Mouse (Mus musculus): ENCODE data around the gene Rtp4.

Rtp4 gene

GRCm38 (mm10) chr16:23516606-23517005 is 3.5 kb upstream of the Rtp4 start:
- DNase-seq: no peak

DNA sequence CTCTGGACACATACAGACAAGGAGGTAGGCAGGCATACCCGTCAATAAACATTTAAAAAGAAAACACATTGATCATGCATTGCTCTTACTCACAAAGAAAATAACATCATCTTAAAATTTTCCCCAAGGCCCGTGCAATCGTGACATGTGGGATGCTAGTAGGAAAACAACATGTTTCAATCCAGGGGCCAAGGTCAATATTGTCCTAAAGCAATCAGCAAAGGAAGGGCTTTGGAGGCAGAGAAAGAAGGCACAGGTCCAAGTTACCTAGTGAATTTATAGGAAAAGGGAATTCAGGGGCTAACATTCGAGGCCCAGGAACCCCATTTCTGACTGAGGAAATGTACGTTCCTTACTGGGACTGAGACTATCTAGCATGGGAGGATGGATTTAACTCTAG is 2.9 kb upstream of the Rtp4 start:
- DNase-seq: no peak

DNA sequence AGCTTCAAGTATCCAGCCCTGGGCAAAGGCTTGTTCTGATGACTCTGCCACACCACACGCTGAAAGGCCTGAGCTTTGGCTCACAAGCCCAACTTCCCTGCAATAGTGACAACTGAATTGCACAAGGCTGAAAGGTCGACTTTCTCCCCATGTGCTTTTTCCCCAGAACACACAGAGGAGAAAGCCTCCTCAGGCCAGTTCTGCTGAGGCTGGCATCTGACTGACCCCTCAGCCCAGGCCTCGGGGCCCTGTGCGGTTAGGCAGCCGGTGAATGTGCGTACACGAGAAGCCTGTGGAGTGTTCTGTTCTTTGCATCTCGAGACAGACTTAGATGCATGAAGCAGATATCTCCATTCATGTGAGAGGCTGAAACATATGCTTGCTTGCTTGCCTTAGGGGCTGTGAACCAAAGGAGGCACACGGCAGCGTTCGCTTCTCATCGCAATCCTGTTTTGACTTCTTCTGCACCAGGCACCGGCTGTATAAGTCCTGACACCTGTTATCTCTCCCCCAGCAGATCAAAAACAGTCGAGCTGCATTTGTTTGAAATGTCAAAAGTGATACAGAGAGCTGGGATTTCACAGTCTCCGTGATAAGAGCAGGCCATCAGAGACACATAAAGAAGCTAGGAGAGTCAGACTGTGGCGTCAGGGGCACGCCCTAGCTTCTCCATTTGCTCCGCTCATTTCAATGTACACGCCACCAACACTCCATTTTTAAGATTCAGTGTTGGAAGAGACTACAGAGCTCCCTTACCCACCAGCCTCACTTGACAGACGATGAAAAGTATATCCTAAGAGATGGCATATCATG is 2.1 kb upstream of the Rtp4 start:
- DNase-seq: no peak

- DNase-seq: no peak
Observed at GRCm38 (mm10) chr16:23518567-23519369, 1.3 kb upstream of the Rtp4 start.

- DNase-seq: no peak
Observed at GRCm38 (mm10) chr16:23519771-23520170, 320 bp upstream of the Rtp4 start.

DNA sequence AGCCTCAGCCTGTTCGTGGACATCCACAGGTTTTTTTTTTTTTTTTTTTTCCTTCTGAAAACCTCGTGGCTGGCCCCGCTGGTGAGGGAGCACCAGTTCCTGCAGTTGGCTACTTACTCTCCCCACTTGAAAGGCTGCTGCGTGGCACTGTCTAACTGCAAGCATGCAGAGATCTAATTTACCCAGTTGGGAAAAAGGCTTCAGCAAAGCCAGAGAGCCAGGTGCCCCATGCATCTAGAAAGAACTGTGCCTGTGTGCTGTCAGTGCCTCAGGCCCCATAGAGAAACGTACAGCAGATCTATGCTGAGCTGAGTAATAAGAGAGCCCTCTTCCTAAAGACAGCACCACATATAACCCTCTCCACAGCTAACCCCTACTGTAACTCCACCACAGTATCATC is 1.0 kb downstream of the Rtp4 start:
- no peak for DNase-seq

DNA sequence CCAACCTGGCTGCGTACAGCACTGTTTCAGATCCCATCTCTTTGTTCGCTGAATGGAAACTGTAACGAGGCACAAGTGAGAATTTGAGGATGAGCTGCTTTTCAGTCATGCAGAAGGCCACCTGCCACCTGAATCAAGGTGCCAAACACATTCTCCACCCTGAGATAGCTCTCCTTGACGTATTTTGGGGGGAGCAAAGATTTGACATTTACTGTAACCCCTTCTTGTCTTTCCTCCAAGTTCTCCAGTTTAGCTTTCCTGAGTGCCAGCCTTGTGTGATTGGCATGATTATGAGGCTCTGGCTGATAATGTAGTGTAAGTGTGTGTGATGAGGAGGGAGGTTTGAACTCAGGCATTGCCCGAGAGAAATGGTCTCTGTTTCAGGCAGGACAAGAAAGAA is 2.0 kb downstream of the Rtp4 start:
- no peak for DNase-seq

DNA sequence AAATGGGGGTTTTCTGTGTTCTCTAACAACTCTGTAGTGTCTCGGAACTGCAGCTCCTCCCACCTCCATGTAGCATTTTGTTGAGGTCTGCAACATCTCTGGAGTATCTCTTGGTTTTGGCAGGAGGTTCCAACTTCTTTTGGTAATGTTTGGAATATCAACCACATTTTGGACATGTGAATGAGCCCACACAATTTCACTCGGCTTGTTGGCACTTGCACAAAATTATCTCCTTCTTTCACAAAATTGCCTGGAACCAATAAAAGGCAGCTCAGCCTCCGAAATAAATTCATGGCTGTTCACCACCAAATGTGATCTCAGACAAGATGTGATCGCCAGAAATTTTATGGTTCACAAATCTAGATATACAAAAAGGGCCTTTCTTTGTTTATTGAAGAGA is 9.1 kb downstream of the Rtp4 start:
- DNase-seq: no peak

- DNase-seq: no peak
Observed at GRCm38 (mm10) chr16:23533707-23534106, 13.6 kb downstream of the Rtp4 start.

DNA sequence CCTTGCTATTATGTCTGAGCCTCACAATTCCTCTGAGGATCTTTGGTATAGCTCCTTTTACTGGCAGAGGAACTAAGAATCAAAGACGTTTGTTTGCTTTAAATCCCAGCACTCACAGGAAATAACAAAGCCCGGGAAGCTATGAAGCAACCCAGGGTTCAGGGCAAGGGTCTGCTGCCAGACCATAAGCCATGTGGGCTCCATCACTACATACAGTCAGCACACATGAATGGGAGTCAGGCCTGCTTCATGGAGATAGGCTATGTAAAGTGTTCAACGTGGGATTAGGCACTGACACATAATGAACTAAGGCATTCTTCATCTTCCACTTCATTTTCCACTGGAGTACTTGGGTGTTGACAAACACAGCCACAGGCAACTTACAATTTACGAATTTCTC is 21.0 kb downstream of the Rtp4 start:
- DNase-seq: no peak

DNA sequence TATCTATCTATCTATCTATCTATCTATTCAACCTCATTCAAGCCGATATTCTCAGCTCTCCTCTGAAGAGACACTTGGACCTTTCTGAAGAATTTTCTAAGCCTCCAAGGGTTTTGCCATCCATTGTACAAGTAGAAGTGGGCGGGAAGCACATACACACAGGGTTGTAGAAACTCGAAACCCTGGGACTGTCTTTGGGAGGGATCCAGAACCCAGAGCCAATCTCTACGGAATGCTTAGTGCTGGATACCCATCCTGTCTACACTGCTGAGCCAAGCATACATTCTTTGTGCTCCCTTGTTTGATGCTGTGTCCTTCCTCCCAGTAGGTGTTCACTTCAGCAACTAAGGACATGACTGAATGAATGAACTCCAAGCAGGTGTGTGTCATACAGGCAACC is 22.8 kb downstream of the Rtp4 start:
- no peak for DNase-seq

- no peak for DNase-seq
Observed at GRCm38 (mm10) chr16:23544361-23544760, 24.3 kb downstream of the Rtp4 start.

GRCm38 (mm10) chr16:23547783-23548182 is 27.7 kb downstream of the Rtp4 start:
- no peak for DNase-seq

DNA sequence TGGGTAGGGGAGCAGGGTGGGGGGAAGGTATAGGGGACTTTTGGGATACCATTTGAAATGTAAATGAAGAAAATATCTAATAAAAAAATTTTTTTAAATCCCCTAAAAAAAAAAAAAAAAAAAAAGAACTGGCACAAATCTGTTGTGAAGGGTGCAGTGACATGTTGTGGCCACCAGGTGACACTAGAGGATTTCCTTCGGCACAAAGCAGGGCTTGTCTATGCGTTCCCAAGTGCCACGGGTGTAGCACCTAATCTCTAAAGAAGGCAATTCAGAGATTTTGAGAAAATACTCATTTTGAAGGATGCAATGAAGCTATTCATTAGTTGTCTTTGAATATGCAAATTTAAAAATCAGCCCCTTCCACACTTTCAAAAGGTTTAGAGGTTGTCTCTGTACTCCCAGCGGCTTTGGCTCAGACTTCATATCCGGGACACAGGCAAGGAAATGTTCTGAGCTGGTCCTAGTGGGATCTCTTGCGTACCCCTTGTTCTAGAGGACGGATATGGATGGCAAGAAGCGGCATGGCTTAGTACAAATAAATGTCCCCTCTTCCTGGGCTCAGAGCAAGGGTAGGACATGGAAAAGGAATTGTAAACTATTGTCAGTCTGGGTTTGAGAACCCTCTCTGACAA is 30.4 kb downstream of the Rtp4 start:
- peak; percentile 63 for DNase-seq

- no peak for DNase-seq
Observed at GRCm38 (mm10) chr16:23550981-23551582, 31.0 kb downstream of the Rtp4 start.

DNA sequence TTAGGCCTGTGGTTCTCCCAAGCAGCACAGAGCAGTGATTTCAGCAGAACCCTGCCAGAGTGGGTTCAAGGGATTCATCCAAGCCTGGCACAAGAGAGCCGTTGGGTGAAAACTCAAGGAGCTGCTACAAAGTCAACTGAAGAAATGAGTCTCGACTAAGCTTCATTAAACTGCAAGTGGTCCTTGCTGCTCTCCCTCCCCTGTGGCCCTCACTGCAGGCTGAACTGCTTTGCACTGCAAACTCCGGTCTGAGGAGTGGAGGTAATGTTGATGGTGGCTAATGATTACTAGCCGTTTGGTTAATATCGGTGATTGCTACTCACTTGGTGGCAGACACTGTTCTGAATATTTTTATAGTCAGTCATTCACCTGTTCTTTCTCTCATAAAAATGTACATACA is 34.6 kb downstream of the Rtp4 start:
- no peak for DNase-seq

DNA sequence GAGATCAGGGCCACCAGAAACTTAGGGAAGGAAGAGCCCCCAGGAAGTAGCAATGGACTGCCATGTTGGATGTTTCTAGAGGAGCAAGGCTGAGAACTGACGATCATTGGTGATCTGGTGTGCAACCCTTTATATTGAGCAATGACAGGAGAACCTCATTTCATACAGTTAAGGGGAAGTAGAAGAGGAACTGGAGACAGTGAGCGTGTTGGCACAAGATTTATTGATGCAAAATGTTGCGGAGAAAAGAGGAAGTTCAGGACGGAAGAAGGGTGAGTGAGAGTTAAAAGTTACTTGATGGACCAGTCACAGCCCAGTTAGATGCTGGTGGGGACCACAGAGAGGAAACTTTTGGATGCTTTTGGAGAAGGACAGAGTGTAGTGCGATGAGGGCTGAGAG is 37.1 kb downstream of the Rtp4 start:
- no peak for DNase-seq

- DNase-seq: no peak
Observed at GRCm38 (mm10) chr16:23557669-23558068, 37.6 kb downstream of the Rtp4 start.

- DNase-seq: no peak
Observed at GRCm38 (mm10) chr16:23568369-23568958, 48.4 kb downstream of the Rtp4 start.

GRCm38 (mm10) chr16:23574561-23574960 is 54.5 kb downstream of the Rtp4 start:
- DNase-seq: no peak

DNA sequence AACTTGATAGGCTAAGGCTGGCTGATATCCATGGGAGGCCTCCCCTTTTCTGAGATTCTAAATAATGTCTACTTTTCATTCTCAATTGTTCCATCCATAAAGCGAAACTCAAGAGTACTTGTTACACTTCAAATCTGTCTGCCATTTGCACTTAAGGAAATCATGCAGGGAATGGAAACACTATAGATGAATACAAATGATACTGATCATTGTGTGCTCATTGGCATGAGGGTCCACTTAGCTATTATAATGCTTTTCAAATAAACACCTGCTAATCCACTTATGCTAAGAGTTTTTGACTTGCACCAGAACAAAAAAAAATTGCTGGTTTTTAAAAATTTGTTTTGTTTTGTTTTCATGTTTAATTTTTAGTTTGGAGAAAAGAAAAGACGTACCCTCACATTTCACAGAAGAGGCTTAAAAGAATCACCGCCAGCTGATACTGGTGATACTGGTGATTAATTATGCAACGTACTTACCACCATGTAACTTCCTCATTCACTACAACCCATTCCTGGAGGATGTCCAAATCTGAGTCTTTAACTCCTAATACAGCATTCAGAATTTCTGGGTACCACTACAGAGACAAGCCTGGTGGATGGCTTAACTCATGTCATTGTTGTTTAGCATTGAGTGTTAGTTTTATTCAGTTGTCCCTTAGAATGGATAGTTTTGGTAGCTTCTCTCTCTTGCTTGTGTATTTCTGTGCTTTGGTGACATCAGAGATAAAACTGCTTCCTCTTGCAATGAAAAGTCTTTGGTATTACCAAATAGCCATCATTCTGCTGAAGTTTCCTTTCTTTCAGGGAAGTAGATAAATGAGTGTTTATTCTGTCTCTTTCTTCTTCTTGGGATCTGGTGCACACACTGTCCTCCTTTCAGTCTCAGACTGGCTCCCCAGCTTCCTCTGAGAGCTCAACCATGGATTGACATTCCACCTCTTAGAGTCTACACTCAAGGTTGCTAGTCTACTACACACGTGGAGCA is 71.3 kb downstream of the Rtp4 start:
- no peak for DNase-seq

GRCm38 (mm10) chr16:23592501-23592900 is 72.4 kb downstream of the Rtp4 start:
- no peak for DNase-seq
